Mouse (Mus musculus) forebrain, embryonic 11.5 days (tissue): ENCODE measurements around the gene Lta. TPM values are rescaled to one million over a fixed set of nuclear protein-coding genes. Genes with fewer than 3 reads are reported as not detected.

Experiments
- ATAC-seq: fragments of 200-750 bp; cut with Nextera tagmentation; replicated peaks from 2 replicates; pipeline ENCODE4 v1.8.0; 2017; ENCODE audit warnings: moderate TSS enrichment; ENCODE audit not compliant: low FRiP score
- DNase-seq: peaks from one replicate; pipeline ENCODE4 v3.0.0-alpha.2; 2017; ENCODE audit warnings: low spot score
- H3K27ac ChIP-seq: fragments of 300-500 bp; sonication (generic); 2 replicates; pipeline ENCODE4 v1.5.1; 2014; ENCODE audit warnings: low read depth, low read length
- H3K27me3 ChIP-seq: fragments of 300-500 bp; sonication (generic); 2 replicates; pipeline ENCODE4 v1.6.1; 2014; ENCODE audit warnings: mild to moderate bottlenecking, low read length, mixed read lengths; ENCODE audit not compliant: control insufficient read depth, insufficient read depth
- H3K36me3 ChIP-seq: fragments of 300-500 bp; sonication (generic); 2 replicates; pipeline ENCODE4 v1.6.1; 2014; ENCODE audit warnings: mild to moderate bottlenecking, low read length, moderate library complexity, mixed read lengths; ENCODE audit not compliant: control insufficient read depth, insufficient read depth
- H3K4me1 ChIP-seq: fragments of 300-500 bp; sonication (generic); replicated peaks from 2 replicates; pipeline ENCODE4 v1.6.1; 2014; ENCODE audit warnings: low read length, mixed read lengths; ENCODE audit not compliant: control insufficient read depth, insufficient read depth
- H3K4me2 ChIP-seq: fragments of 300-500 bp; sonication (generic); 2 replicates; pipeline ENCODE4 v1.6.1; 2014; ENCODE audit warnings: low read depth, mild to moderate bottlenecking, low read length, moderate library complexity, mixed read lengths; ENCODE audit not compliant: severe bottlenecking
- H3K4me3 ChIP-seq: fragments of 300-500 bp; sonication (generic); 2 replicates; pipeline ENCODE4 v1.5.1; 2014; ENCODE audit warnings: low read depth, low read length
- H3K9ac ChIP-seq: fragments of 300-500 bp; sonication (generic); 2 replicates; pipeline ENCODE4 v1.6.1; 2014; ENCODE audit warnings: low read length
- H3K9me3 ChIP-seq: fragments of 300-500 bp; sonication (generic); 2 replicates; pipeline ENCODE4 v1.6.1; 2016; ENCODE audit warnings: low read length, mixed read lengths; ENCODE audit not compliant: control insufficient read depth
- WGBS: fragments of 180-500 bp; shearing (Covaris S2); extraction: QIAGEN DNeasy Blood & Tissue Kit; methylation state at CpG from one replicate; pipeline ENCODE4 v1.1.7; 2014; 5-methylcytosine and 5-hydroxymethylcytosine counted together
- polyA plus RNA-seq: library from polyadenylated mRNA; unstranded; fragments of >200 nt; fragmentation: Nextera tagmentation; extraction: Ambion mirVana; gene quantifications from 2 replicates; pipeline ENCODE4 v1.2.1, GENCODE M21; 2014

The Lta gene
- polyA plus RNA-seq, 1 experiment from 2014 or later, result not detected

DNA sequence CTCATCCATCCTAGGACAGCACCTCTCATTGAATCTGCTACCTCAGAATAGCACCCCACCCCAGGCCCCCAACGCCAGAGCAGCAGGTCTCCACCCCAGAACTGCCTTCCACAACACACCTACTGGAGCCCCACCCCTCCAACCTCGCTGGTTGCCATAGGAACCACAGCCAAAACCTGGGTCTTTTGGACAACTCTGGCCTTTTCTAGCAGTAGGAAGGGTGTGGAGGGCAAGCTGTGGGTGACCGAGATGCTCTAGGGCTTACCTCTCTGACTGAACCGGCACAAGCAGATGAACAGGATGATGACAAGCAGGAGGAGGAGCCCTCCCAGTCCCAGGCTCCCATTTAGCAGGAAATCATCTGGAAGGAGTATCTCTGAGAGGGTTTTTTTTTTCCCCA lies 18.5 kb downstream of the Lta start:
- H3K27ac ChIP-seq, result peak overlapping the region; percentile 53; the same call in 1 of the 2 replicates
- ATAC-seq, result no peak
- WGBS, result 0% methylated on average over 4 of the region's 4 CpGs

DNA sequence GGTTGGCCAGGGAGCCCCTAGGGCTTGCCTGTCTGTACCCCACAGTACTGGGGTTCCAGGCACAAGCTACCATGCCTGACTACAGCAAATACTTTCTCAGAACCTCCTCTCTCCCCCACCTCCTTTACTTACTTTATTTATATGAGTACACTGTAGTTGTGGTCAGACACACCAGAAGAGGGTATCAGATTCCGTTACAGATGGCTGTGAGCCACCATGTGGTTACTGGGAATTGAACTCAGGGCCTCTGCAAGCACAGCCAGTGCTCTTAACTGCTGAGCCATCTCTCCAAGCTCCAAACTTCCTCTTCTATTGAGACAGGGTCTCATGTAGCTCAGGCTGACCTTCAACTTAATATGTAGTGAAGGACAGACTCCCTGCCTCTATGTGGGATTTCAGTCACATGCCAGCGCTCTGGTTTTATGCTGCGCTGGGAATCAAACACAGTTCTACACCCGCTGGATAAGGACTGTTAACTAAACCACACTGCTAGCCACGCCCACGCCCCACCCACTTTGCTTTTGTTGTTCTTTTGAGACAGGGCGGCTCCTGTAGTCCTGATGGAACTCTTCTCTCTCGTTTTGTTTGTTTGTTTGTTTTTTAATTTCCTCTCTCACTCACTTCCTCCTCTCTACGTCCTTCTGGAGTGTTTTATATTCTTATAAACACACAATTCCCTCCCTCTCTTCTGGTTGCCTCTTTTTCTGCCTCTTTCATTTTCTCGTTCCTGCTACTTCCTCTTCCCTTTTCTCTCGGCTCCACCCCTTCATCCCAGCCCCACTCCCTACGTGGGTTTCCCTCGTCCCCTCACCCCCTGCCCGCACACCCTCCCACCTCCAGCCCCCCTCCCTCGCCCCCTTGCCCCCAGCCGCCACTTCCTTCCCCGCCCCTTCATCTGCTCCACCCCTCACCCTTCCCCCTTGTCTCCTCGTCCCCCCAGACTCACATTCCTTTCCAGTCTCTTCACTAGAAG lies 19.2 kb downstream of the Lta start:
- Histone ChIP-seq H3K27ac (peak overlapping the region; percentile 53; the same call in 1 of the 2 replicates), H3K4me1 (peaks cover 3% of the 10 kb centered on the region; the same call in 1 of the 2 replicates), H3K9me3 (no peaks in the 10 kb centered on the region), H3K36me3 (no peaks in the 10 kb centered on the region), H3K4me3 (peak overlapping the region; percentile 26), H3K4me2 (peak overlapping the region; percentile 42), H3K27me3 (no peaks in the 10 kb centered on the region), H3K9ac (peak overlapping the region; percentile 50; the same call in 1 of the 2 replicates)
- 2% methylated on average over 18 of the region's 18 CpGs for WGBS
- DNase-seq (peak; percentile 79), ATAC-seq (peak; percentile 46)

More for the DNA sequence above, 18.5 kb downstream of the Lta start:
- no peaks in the 10 kb centered on the region for H3K27me3 ChIP-seq
- H3K9ac ChIP-seq, result no peak overlapping the region; the same call in 1 of the 2 replicates
- H3K4me2 ChIP-seq, result peak overlapping the region; percentile 42
- H3K4me3 ChIP-seq, result peak overlapping the region; percentile 26
- H3K36me3 ChIP-seq, result no peaks in the 10 kb centered on the region
- H3K9me3 ChIP-seq, result no peaks in the 10 kb centered on the region
- H3K4me1 ChIP-seq, result peaks cover 3% of the 10 kb centered on the region; the same call in 1 of the 2 replicates
- DNase-seq, result no peak

DNA sequence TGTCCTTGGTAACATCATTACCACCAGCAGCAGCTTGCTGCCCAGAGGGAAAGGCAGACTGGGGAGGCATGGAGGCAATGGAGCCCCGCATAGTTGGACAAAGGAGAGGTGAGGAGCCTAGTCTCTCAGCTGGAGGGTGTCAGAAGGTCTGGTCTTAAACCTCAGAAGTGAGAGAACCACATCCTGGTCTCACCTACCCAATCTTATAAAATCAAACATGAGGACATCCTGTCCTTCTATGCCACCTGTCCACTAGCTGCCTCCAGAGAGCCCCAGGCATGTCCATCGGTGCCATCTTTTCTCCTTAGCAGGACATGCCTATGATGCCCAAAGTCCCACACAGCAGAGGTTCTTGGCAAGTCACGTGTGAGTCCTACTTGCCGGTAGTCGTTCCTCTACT lies 25.1 kb downstream of the Lta start:
- Histone ChIP-seq H3K4me2 (no peak overlapping the region), H3K4me1 (no peaks in the 10 kb centered on the region), H3K27me3 (no peaks in the 10 kb centered on the region), H3K36me3 (no peaks in the 10 kb centered on the region), H3K9me3 (no peaks in the 10 kb centered on the region), H3K4me3 (no peak overlapping the region), H3K9ac (no peak overlapping the region), H3K27ac (no peak overlapping the region)
- no peak for ATAC-seq
- 85% methylated on average over 5 of the region's 5 CpGs for WGBS
- DNase-seq, result no peak

DNA sequence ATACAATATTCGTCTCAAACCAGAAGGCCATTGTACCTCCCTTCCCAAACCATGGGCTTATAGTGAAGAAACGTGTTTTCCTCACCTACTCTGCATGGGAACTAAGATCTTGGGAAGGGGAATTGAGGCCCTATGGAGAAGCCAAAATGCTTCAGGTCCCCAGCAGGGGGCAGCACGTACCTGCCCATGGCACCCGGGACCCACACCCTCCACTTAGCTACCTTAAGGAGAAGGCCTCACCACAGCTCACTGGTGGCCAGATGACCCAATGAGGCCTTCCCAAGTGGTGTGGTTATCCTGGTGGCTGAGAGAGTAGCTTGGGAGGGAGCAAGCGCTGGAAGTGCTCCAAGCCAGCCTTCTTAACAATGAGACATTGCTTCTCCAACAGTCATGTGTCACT lies 26.6 kb downstream of the Lta start:
- Histone ChIP-seq H3K27ac (no peak overlapping the region), H3K4me1 (no peaks in the 10 kb centered on the region), H3K27me3 (no peaks in the 10 kb centered on the region), H3K36me3 (no peaks in the 10 kb centered on the region), H3K4me3 (no peak overlapping the region), H3K4me2 (no peak overlapping the region), H3K9ac (no peak overlapping the region), H3K9me3 (no peaks in the 10 kb centered on the region)
- ATAC-seq, result no peak
- 15% methylated on average over 5 of the region's 5 CpGs for WGBS
- peak; percentile 86 for DNase-seq

DNA sequence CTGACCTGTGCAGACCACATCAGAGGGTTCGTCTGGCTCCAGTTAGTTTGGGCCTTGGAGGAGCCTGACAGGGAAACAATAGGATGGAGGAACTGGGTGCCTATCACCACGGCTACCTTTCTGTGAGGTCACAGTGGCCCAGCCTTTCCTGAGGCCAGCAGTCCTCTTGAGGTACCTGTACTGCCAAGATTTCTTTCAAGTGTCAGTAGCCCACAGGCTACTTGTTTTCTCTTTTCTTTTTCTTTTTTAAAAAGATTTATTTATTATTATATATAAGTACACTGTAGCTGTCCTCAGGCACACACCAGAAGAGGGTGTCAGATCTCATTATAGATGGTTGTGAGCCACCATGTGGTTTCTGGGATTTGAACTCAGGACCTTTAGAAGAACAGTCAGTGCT lies 29.2 kb downstream of the Lta start, which contains the start of gene Aif1:
TSS of gene Aif1 (minus strand) at position 101 of the 400 bp plus-strand sequence.
- DNase-seq (no peak), ATAC-seq (no peak)
- Histone ChIP-seq H3K9me3 (no peaks in the 10 kb centered on the region), H3K4me1 (no peaks in the 10 kb centered on the region), H3K27me3 (no peaks in the 10 kb centered on the region), H3K27ac (no peak within 1 kb of the TSS), H3K9ac (no peak within 1 kb of the TSS), H3K36me3 (no peaks in the 10 kb centered on the region), H3K4me3 (no peak within 1 kb of the TSS), H3K4me2 (no peak within 1 kb of the TSS)
- 40% methylated on average over 2 of the region's 2 CpGs for WGBS

DNA sequence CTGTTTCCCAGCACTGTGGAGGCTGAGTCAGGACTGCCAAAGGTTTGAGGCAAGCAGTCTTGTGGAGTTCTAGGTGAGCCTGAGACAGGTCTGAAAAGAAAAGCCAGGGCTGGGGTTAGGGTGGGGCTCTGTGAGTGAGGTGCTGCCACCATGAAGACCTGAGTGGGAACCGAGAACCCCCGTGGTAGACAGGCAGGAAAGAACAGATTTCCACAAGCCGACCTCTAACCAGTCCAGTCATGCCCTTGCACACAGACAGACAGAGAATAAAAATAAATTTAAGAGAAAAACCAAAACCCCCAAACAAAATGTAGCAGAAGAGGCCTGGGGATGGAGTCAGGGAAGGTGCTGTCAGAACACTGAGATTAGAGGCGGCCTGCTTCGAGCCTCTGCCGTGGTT lies 29.8 kb downstream of the Lta start:
- no peak for ATAC-seq
- no peak overlapping the region for H3K4me3 ChIP-seq
- 78% methylated on average over 6 of the region's 6 CpGs for WGBS
- H3K9me3 ChIP-seq, result no peaks in the 10 kb centered on the region
- no peaks in the 10 kb centered on the region for H3K27me3 ChIP-seq
- H3K4me2 ChIP-seq, result no peak overlapping the region
- no peaks in the 10 kb centered on the region for H3K4me1 ChIP-seq
- DNase-seq, result no peak
- no peak overlapping the region for H3K27ac ChIP-seq
- H3K36me3 ChIP-seq, result no peaks in the 10 kb centered on the region
- no peak overlapping the region for H3K9ac ChIP-seq

DNA sequence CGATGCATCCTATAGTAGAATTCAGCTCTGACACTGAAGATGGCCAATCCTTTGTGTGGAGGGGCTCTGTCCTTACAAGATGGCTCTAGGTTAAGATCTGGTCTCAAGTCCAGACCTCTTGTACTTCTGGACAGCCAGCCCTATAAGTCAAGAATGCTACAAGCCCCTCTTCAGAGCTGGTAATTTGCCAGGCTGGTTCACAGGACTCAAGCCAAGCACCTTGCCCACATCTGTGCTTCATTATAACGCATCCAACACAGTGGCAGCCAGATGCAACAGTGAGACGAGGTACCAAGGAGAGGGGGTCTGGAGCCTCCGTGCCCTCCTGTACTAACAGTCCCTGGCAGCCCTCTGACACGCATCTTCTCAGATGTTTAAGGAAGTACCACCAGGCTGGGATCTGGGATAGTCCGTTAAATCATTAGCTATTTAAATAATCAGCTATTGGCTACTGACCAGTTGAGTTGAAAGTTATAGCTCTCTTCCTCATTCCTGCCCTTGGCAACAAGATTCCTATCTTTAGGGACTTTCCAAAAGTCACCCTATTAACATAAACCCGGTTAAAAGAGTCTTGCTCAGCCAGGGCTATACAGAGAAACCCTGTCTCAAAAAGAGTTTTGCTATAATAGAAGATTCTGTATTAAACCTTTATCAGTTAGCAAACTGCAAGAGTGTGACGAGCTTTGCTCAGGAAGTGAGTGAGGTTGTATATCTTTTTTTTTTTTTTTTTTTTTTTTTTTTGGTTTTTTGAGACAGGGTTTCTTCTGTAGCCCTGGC lies 30.8 kb downstream of the Lta start:
- no peak overlapping the region for H3K9ac ChIP-seq
- no peaks in the 10 kb centered on the region for H3K36me3 ChIP-seq
- DNase-seq, result no peak
- no peak overlapping the region for H3K4me3 ChIP-seq
- no peaks in the 10 kb centered on the region for H3K9me3 ChIP-seq
- H3K27ac ChIP-seq, result no peak overlapping the region
- H3K27me3 ChIP-seq, result no peaks in the 10 kb centered on the region
- no peak overlapping the region for H3K4me2 ChIP-seq
- no peak for ATAC-seq
- 81% methylated on average over 8 of the region's 8 CpGs for WGBS
- H3K4me1 ChIP-seq, result no peaks in the 10 kb centered on the region

DNA sequence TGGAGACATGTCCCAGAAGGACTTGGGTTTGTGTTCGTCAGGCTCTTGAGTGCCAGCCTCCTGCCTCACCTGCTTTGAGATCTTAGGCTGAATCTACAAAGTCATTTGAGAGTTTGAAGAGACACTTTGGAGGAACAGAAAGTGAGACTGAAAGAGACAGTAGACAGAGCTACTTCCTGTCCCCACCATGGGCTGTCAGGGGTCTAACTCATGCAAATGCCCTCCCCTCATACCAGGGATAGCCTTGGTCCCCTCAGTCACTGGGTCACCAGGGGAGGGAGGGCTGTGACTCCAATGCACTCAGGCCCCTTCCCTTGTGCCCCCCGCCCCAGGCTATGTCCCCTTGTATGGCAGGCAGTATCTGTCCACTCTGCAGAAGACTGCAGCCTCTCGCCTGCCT lies 31.8 kb downstream of the Lta start:
- no peak overlapping the region for H3K9ac ChIP-seq
- ATAC-seq (no peak), DNase-seq (no peak)
- WGBS, result 81% methylated on average over 3 of the region's 3 CpGs
- H3K4me3 ChIP-seq, result no peak overlapping the region
- no peak overlapping the region for H3K27ac ChIP-seq
- H3K4me1 ChIP-seq, result no peaks in the 10 kb centered on the region
- no peaks in the 10 kb centered on the region for H3K9me3 ChIP-seq
- no peaks in the 10 kb centered on the region for H3K27me3 ChIP-seq
- no peak overlapping the region for H3K4me2 ChIP-seq
- H3K36me3 ChIP-seq, result no peaks in the 10 kb centered on the region
